Mouse (Mus musculus) small intestine, adult 2 months (tissue): ENCODE data around the gene Cdc14a. TPM values are rescaled to one million over a fixed set of nuclear protein-coding genes. Genes with fewer than 3 reads are reported as not detected.

Experiments
- H3K27ac ChIP-seq: fragments of 200-500 bp; 2 replicates; pipeline ENCODE4 v1.5.1; 2012; ENCODE audit warnings: low read depth, low read length, control low read depth, inconsistent platforms; ENCODE audit not compliant: insufficient read depth
- H3K27me3 ChIP-seq: fragments of 200-500 bp; 2 replicates; pipeline ENCODE4 v1.6.1; 2012; ENCODE audit warnings: mild to moderate bottlenecking, moderate library complexity, low read length, inconsistent platforms; ENCODE audit not compliant: control insufficient read depth, insufficient read depth
- H3K36me3 ChIP-seq: fragments of 200-500 bp; 2 replicates; pipeline ENCODE4 v1.6.1; 2012; ENCODE audit warnings: mild to moderate bottlenecking, low read length, control low read depth, inconsistent platforms; ENCODE audit not compliant: control insufficient read depth, insufficient read depth
- H3K4me1 ChIP-seq: fragments of 200-500 bp; 2 replicates; pipeline ENCODE4 v1.6.1; 2012; ENCODE audit warnings: low read length, inconsistent platforms, mixed read lengths; ENCODE audit not compliant: control insufficient read depth, insufficient read depth, insufficient read length
- H3K4me3 ChIP-seq: fragments of 200-500 bp; 2 replicates; pipeline ENCODE4 v1.5.1; 2012; ENCODE audit warnings: low read depth, mild to moderate bottlenecking, control low read depth, inconsistent platforms, low read length, moderate library complexity
- CTCF ChIP-seq: fragments of 200-500 bp; IDR thresholded peaks from 2 replicates; pipeline ENCODE4 v1.5.1; 2012; ENCODE audit warnings: low read depth, mild to moderate bottlenecking, control low read depth, inconsistent platforms, low read length, moderate library complexity, mixed read lengths; ENCODE audit not compliant: insufficient replicate concordance, insufficient read length; ENCODE audit errors: extremely low read depth
- POLR2A ChIP-seq: fragments of 200-500 bp; IDR thresholded peaks from 2 replicates; pipeline ENCODE4 v1.6.1; 2012; ENCODE audit warnings: low read depth, mild to moderate bottlenecking, control low read depth, inconsistent platforms, low read length, moderate library complexity
- WGBS: fragments of 180-500 bp; shearing (Covaris S2); methylation state at CpG from one replicate; pipeline ENCODE4 v1.1.7; 2018; 5-methylcytosine and 5-hydroxymethylcytosine counted together
- polyA plus RNA-seq: library from polyadenylated mRNA; depleted of rRNA; stranded (reverse); fragments of >200 nt; gene quantifications from 2 replicates; pipeline ENCODE4 v1.2.3, GENCODE M21; 2012; rRNA removed

The Cdc14a gene
- polyA plus RNA-seq, 1 experiment, result 8.6 TPM

DNA sequence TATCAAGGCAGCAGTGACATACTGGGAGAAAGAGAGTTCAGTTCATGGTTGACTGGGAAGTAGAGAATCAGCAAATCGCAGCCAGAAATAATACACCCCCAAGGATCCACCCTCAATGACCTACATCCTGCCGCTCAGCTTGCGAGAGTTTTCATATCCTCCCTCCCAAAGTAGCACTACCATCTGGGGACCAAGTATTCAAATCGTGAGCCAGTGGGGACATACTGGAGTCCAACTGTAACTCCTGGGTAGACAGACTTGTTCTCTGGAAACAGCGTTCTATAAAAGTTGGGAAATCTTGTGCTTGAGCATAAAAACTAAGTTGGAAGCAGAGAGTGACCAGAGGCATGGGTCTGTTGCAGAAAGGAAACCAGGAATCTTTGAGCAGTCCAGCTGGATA lies 191.1 kb downstream of the Cdc14a start:
- Histone ChIP-seq H3K27me3 (no peaks in the 10 kb centered on the region), H3K36me3 (no peaks in the 10 kb centered on the region), H3K4me3 (no peak overlapping the region), H3K4me1 (no peaks in the 10 kb centered on the region), H3K27ac (no peak overlapping the region)
- 82% methylated on average over 5 of the region's 5 CpGs for WGBS
- no peak for TF ChIP-seq POLR2A
- TF ChIP-seq CTCF, result no peak

- H3K27ac ChIP-seq, result no peak overlapping the region
- WGBS, result 86% methylated on average over 4 of the region's 4 CpGs
- H3K27me3 ChIP-seq, result no peaks in the 10 kb centered on the region
- H3K36me3 ChIP-seq, result no peaks in the 10 kb centered on the region
- TF ChIP-seq POLR2A (no peak), CTCF (no peak)
- no peaks in the 10 kb centered on the region for H3K4me1 ChIP-seq
- H3K4me3 ChIP-seq, result no peak overlapping the region
These were observed 194.5 kb downstream of the Cdc14a start for GRCm38 (mm10) chr3:116229336-116229735.

- H3K4me1 ChIP-seq, result no peaks in the 10 kb centered on the region
- TF ChIP-seq CTCF, result no peak
- TF ChIP-seq POLR2A, result no peak
- H3K27ac ChIP-seq, result no peak overlapping the region
- 79% methylated on average over 11 of the region's 11 CpGs for WGBS
- H3K36me3 ChIP-seq, result no peaks in the 10 kb centered on the region
- no peak overlapping the region for H3K4me3 ChIP-seq
- H3K27me3 ChIP-seq, result no peaks in the 10 kb centered on the region
These were observed 195.2 kb downstream of the Cdc14a start for GRCm38 (mm10) chr3:116228360-116229245.

GRCm38 (mm10) chr3:116227383-116227782 lies 196.4 kb downstream of the Cdc14a start:
- no peaks in the 10 kb centered on the region for H3K4me1 ChIP-seq
- TF ChIP-seq POLR2A (no peak), CTCF (no peak)
- H3K27me3 ChIP-seq, result no peaks in the 10 kb centered on the region
- 77% methylated on average over 5 of the region's 5 CpGs for WGBS
- H3K4me3 ChIP-seq, result no peak overlapping the region
- H3K36me3 ChIP-seq, result no peaks in the 10 kb centered on the region
- H3K27ac ChIP-seq, result no peak overlapping the region

- TF ChIP-seq POLR2A, result no peak
- TF ChIP-seq CTCF, result no peak
- WGBS, result 81% methylated on average over 6 of the region's 6 CpGs
- no peak overlapping the region for H3K27ac ChIP-seq
- H3K4me3 ChIP-seq, result no peak overlapping the region
- H3K4me1 ChIP-seq, result no peaks in the 10 kb centered on the region
- H3K27me3 ChIP-seq, result no peaks in the 10 kb centered on the region
- H3K36me3 ChIP-seq, result no peaks in the 10 kb centered on the region
These were observed 196.9 kb downstream of the Cdc14a start for GRCm38 (mm10) chr3:116226915-116227314.

Other genes with a start within 250 kb of the Cdc14a start
- 0.63 and 0.83 TPM in 2 replicates for gene Gpr88, start 170.5 kb downstream of the Cdc14a start, polyA plus RNA-seq
- gene Rtca, start 84.2 kb upstream of the Cdc14a start, polyA plus RNA-seq, result 20.1 and 29.6 TPM in 2 replicates
- gene Dbt, start 89.0 kb upstream of the Cdc14a start, polyA plus RNA-seq, result 1.2 and 1.3 TPM in 2 replicates
- gene Lrrc39, start 138.9 kb upstream of the Cdc14a start, polyA plus RNA-seq, result 0.10 and 0.18 TPM in 2 replicates
- 0.11 and 1.2 TPM in 2 replicates for gene Sass6, start 170.9 kb upstream of the Cdc14a start, polyA plus RNA-seq
- gene Trmt13, start 190.6 kb upstream of the Cdc14a start, polyA plus RNA-seq, result 0.58 and 1.2 TPM in 2 replicates
- 4.0 and 6.7 TPM in 2 replicates for gene Mfsd14a, start 238.6 kb upstream of the Cdc14a start, polyA plus RNA-seq